Mouse (Mus musculus) heart, embryonic 16.5 days (tissue): Measurements from ENCODE around the gene Pabpn1. TPM values are rescaled to one million over a fixed set of nuclear protein-coding genes. Genes with fewer than 3 reads are reported as not detected.

ENCODE experiments used
- ATAC-seq: fragments of 200-750 bp; cut with Nextera tagmentation; replicated peaks from 2 replicates; pipeline ENCODE4 v1.8.0; 2017; ENCODE audit warnings: moderate number of reproducible peaks; ENCODE audit not compliant: insufficient read depth, low FRiP score; ENCODE audit errors: extremely low read depth
- H3K27ac ChIP-seq: fragments of 300-500 bp; sonication (generic); 2 replicates; pipeline ENCODE4 v1.5.1; 2014; ENCODE audit warnings: mild to moderate bottlenecking, low read length, control low read depth, moderate library complexity
- H3K27me3 ChIP-seq: fragments of 300-500 bp; sonication (generic); 2 replicates; pipeline ENCODE4 v1.6.1; 2014; ENCODE audit warnings: low read length, mixed read lengths; ENCODE audit not compliant: control insufficient read depth, insufficient read depth
- H3K36me3 ChIP-seq: fragments of 300-500 bp; sonication (generic); 2 replicates; pipeline ENCODE4 v1.6.1; 2014; ENCODE audit not compliant: control insufficient read depth, insufficient read depth
- H3K4me1 ChIP-seq: fragments of 300-500 bp; sonication (generic); 2 replicates; pipeline ENCODE4 v1.6.1; 2014; ENCODE audit warnings: low read length, mixed read lengths; ENCODE audit not compliant: control insufficient read depth, insufficient read depth
- H3K4me2 ChIP-seq: fragments of 300-500 bp; sonication (generic); 2 replicates; pipeline ENCODE4 v1.6.1; 2014; ENCODE audit warnings: low read depth, mild to moderate bottlenecking, control low read depth, low read length
- H3K4me3 ChIP-seq: fragments of 300-500 bp; sonication (generic); 2 replicates; pipeline ENCODE4 v1.5.1; 2014; ENCODE audit warnings: mild to moderate bottlenecking, control low read depth, low read length
- H3K9ac ChIP-seq: fragments of 300-500 bp; sonication (generic); 2 replicates; pipeline ENCODE4 v1.6.1; 2014; ENCODE audit warnings: low read length, control low read depth
- H3K9me3 ChIP-seq: fragments of 300-500 bp; sonication (generic); replicated peaks from 2 replicates; pipeline ENCODE4 v1.6.1; 2016; ENCODE audit warnings: low read length; ENCODE audit not compliant: control insufficient read depth
- WGBS: fragments of 180-500 bp; shearing (Covaris S2); extraction: QIAGEN DNeasy Blood & Tissue Kit; methylation state at CpG from one replicate; pipeline ENCODE4 v1.1.7; 2014; 5-methylcytosine and 5-hydroxymethylcytosine counted together
- polyA plus RNA-seq: library from polyadenylated mRNA; unstranded; fragments of >200 nt; fragmentation: Nextera tagmentation; extraction: Ambion mirVana; gene quantifications from 2 replicates; pipeline ENCODE4 v1.2.1, GENCODE M21; 2015

Pabpn1 gene
- polyA plus RNA-seq, 1 experiment from 2014 or later: 68.4 TPM

DNA sequence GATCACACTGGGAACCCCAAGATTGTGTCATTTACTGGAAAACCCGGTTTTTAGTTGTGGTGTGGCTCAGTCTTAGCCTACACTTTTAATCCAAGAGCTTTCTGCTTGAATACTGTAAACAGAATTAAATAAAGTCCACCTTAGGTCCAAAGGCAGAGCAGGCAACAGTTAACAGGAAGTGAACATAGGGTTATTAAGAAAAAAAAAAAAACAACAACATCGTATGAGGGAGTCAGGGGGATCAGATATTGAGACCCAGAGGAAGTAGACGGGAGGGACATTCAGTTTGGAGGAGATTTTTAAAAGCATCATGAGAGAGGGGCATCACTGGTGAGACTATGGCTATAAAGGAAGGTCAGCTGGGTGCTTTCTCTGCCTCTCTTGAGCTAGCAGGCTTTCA is 26.0 kb upstream of the Pabpn1 start:
- Histone ChIP-seq H3K9me3 (0 out of 2 replicates have a peak, but pooled peaks cover 2% of the 10 kb centered on the region), H3K4me2 (no peak overlapping the region), H3K4me3 (no peak overlapping the region), H3K27ac (no peak overlapping the region), H3K27me3 (no peaks in the 10 kb centered on the region), H3K9ac (no peak overlapping the region), H3K4me1 (peaks cover 3% of the 10 kb centered on the region), H3K36me3 (no peaks in the 10 kb centered on the region)
- 46% methylated on average over 3 of the region's 3 CpGs for WGBS
- ATAC-seq: no peak

- H3K4me3 ChIP-seq: no peak overlapping the region
- 0 out of 2 replicates have a peak, but pooled peaks cover 2% of the 10 kb centered on the region for H3K9me3 ChIP-seq
- no peaks in the 10 kb centered on the region for H3K27me3 ChIP-seq
- H3K36me3 ChIP-seq: no peaks in the 10 kb centered on the region
- H3K4me2 ChIP-seq: no peak overlapping the region
- H3K27ac ChIP-seq: no peak overlapping the region
- H3K4me1 ChIP-seq: peaks cover 3% of the 10 kb centered on the region
- no peak overlapping the region for H3K9ac ChIP-seq
- ATAC-seq: no peak
- 59% methylated on average over 5 of the region's 5 CpGs for WGBS
These were observed 25.4 kb upstream of the Pabpn1 start for GRCm38 (mm10) chr14:54866936-54867335.

DNA sequence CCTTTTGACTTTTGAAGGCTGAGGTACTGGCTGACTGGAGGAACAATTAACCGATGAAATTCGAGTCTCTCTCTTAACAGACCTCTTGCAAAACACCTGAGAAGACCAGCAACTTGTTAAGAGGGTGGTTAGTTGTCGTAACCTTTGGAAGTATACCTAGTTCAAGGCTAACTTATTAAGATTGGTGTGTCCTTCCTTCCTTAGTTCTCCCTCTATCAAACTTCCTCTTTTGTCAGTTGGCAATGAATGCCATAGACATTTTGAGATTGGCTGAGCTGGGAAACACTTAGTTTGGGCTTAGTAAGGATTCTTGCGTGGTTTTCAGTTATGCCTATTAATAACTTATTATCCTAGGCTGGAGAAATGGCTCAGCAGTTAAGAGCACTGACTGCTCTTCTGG is 24.3 kb upstream of the Pabpn1 start:
- Histone ChIP-seq H3K36me3 (no peaks in the 10 kb centered on the region), H3K27ac (no peak overlapping the region), H3K4me1 (peaks cover 3% of the 10 kb centered on the region), H3K9ac (no peak overlapping the region), H3K4me3 (no peak overlapping the region), H3K9me3 (0 out of 2 replicates have a peak, but pooled peaks cover 2% of the 10 kb centered on the region), H3K27me3 (no peaks in the 10 kb centered on the region), H3K4me2 (no peak overlapping the region)
- 82% methylated on average over 4 of the region's 4 CpGs for WGBS
- ATAC-seq: no peak

GRCm38 (mm10) chr14:54870861-54871260 is 21.4 kb upstream of the Pabpn1 start, which contains the start of gene Homez:
Gene Homez, minus strand, starts transcription at chr14:54870961.
- ATAC-seq: no peak
- H3K4me2 ChIP-seq: no peak within 1 kb of the TSS
- WGBS: 77% methylated on average over 5 of the region's 5 CpGs
- peaks cover 5% of the 10 kb centered on the region for H3K4me1 ChIP-seq
- no peaks in the 10 kb centered on the region for H3K27me3 ChIP-seq
- no peak within 1 kb of the TSS for H3K4me3 ChIP-seq
- no peak within 1 kb of the TSS for H3K27ac ChIP-seq
- no peaks in the 10 kb centered on the region for H3K36me3 ChIP-seq
- 0 out of 2 replicates have a peak, but pooled peaks cover 2% of the 10 kb centered on the region for H3K9me3 ChIP-seq
- no peak within 1 kb of the TSS for H3K9ac ChIP-seq

DNA sequence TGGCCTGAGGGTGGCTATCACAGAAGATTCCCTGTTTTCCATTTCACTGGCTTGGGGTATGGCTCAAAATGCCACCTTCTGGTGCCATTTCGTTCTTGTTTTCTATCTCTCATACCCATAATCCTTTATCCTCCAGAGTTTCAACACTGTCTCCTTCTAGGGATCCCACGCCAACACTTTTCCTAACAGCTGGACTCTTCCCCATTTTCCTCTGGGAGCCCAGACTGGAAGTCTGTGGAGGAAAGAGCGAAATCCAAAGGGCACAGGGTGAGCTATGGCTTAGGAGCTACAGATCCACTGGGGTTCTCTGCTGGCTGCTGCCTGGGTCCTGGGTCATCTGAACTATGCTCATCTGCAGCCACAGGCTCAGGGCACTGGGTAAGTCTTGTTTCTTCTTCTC is 18.1 kb upstream of the Pabpn1 start:
- Histone ChIP-seq H3K9me3 (no peaks in the 10 kb centered on the region), H3K4me3 (no peak overlapping the region), H3K27ac (no peak overlapping the region), H3K27me3 (no peaks in the 10 kb centered on the region), H3K4me2 (no peak overlapping the region), H3K9ac (no peak overlapping the region), H3K36me3 (no peaks in the 10 kb centered on the region), H3K4me1 (peaks cover 11% of the 10 kb centered on the region)
- ATAC-seq: no peak
- WGBS: 87% methylated on average over 3 of the region's 3 CpGs

GRCm38 (mm10) chr14:54875844-54876538 is 16.3 kb upstream of the Pabpn1 start:
- Histone ChIP-seq H3K4me3 (peak overlapping the region; percentile 88), H3K9me3 (no peaks in the 10 kb centered on the region), H3K4me1 (peaks cover 11% of the 10 kb centered on the region), H3K27ac (peak overlapping the region; percentile 87), H3K9ac (peak overlapping the region; percentile 89), H3K36me3 (no peaks in the 10 kb centered on the region), H3K4me2 (peak overlapping the region; percentile 99), H3K27me3 (no peaks in the 10 kb centered on the region)
- ATAC-seq: peak; percentile 16
- 3% methylated on average over 36 of the region's 36 CpGs for WGBS

DNA sequence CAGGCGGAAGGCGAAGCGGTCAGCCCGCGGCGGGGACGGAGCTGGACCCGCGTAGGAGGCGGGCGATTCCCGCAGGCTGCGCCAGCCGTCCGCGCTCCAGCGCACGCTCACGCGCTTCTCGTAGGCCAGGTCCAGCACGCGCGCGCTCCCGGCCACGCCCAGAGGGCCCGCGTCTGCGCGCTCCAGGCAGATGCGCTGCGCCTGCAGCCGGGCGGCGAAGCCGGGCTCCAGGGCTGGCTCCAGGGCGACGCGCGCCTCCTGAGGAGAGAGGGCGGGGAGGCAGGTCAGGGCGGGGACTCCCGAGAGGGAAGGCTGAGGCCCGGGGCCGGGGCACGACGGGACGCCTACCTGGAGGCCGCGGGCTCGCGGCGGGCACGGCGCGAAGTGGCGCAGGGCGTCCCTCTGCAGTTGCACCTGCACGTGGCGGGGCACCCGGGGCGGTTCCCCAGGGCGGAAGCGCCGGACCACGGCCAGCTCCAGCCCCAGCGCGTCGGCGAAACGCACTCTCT is 15.7 kb upstream of the Pabpn1 start:
- Histone ChIP-seq H3K9ac (peak overlapping the region; percentile 89), H3K4me2 (peak overlapping the region; percentile 99), H3K4me1 (peaks cover 11% of the 10 kb centered on the region), H3K9me3 (no peaks in the 10 kb centered on the region), H3K4me3 (peak overlapping the region; percentile 88), H3K27ac (peak overlapping the region; percentile 87), H3K27me3 (no peaks in the 10 kb centered on the region), H3K36me3 (no peaks in the 10 kb centered on the region)
- under 1% methylated on average over 66 of the region's 72 CpGs for WGBS
- peak; percentile 90 for ATAC-seq

DNA sequence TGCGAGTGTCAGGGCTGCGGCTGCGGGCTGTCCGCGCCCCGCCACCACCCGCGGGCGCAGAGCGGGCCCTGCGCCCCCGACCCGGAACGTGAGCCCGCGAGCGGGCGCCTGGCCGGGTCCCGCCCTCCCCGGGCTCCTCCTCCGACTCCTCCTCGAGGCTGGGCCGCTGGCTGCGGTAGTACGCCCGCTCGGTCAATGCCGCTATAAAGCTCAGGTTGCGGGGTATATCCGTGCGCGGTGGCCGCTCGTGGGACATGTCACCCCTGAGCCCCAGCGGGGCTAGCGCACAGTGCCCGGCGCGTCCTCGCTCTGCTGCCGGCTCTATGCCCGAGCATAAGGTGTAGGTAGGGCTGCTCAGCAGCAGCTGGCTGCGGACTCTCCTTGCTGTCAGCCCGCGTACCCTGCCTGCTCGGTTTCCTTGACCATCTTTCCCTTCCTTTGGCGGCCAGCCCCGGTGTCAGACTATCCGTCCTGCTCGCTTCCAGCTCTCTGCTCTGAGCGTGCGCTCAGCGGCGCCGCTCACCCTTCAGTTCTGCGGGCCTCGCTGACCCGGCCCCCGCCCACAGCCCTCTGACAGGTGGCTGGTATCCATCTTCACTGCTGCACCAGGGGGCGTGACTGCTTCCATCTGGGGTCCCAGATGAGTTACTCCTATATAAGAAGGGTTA is 15.1 kb upstream of the Pabpn1 start, which contains the start of gene Ppp1r3e:
Gene Ppp1r3e (minus strand): TSS at position 503 of the 668 bp plus-strand sequence.
- peak; percentile 80 for ATAC-seq
- H3K4me3 ChIP-seq: peak within 1 kb of the TSS; percentile 88
- peak within 1 kb of the TSS; percentile 87 for H3K27ac ChIP-seq
- no peaks in the 10 kb centered on the region for H3K9me3 ChIP-seq
- no peaks in the 10 kb centered on the region for H3K27me3 ChIP-seq
- H3K4me1 ChIP-seq: peaks cover 11% of the 10 kb centered on the region
- peak within 1 kb of the TSS; percentile 89 for H3K9ac ChIP-seq
- peak within 1 kb of the TSS; percentile 99 for H3K4me2 ChIP-seq
- WGBS: under 1% methylated on average over 52 of the region's 61 CpGs
- H3K36me3 ChIP-seq: no peaks in the 10 kb centered on the region
